Mouse (Mus musculus): ENCODE results near the gene Dapk2.

DNA sequence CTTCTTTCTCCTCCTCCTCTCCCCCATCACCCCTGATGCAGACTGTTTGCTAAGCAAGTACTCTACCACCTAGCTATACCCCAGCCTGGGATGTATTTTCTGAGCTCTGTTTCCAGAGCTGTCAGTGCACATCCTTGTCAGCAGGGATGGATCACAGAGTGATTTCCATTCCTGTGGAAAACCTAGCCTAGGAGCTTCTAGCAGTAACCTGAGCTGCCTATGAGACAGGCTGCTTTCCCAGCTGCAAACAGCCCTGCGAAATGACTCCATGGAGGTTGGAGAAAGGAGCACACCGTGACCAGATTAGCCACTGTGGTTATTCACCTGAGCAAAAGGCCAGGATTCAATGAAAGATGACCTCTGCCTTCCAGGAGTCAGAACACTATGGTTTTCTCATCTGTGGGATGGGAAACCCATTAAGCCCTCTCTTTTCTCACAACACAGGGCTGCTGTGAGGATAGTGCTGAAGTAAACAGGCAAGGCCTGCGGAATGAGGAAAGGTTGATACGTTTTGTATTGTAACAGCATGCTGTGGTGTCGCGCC lies 137.6 kb downstream of the Dapk2 start:
- TF ChIP-seq CTCF (conservative IDR thresholded peaks at IDR 0.05; ENCODE audit: insufficient read depth, insufficient read length, low read depth, low read length): no peak
- no peak for TF ChIP-seq POLR2A (IDR thresholded peaks at IDR 0.05; ENCODE audit: low read depth, low read length)
